Mouse (Mus musculus): Measurements from ENCODE around the gene Prpsap2.

GRCm38 (mm10) chr11:61747161-61747560 lies 14.7 kb downstream of the Prpsap2 start:
- TF ChIP-seq CTCF (IDR thresholded peaks at IDR 0.05; ENCODE audit: control insufficient read depth, insufficient read depth, low read length) (no peak), POLR2A (IDR thresholded peaks at IDR 0.05; ENCODE audit: borderline replicate concordance, control insufficient read depth, low read depth, low read length) (no peak)

Data from bone marrow, adult 2 months (tissue).